Mouse (Mus musculus) bone marrow macrophage, adult 2 months (primary cell): Measurements from ENCODE around the gene Bcam.

ENCODE experiments used
- CTCF ChIP-seq: IDR thresholded peaks from 2 replicates; pipeline ENCODE4 v1.5.1; 2012; ENCODE audit warnings: low read depth, mild to moderate bottlenecking, low read length, moderate library complexity
- POLR2A ChIP-seq: IDR thresholded peaks from 2 replicates; pipeline ENCODE4 v1.6.1; 2012; ENCODE audit warnings: mild to moderate bottlenecking, low read depth, low read length, borderline replicate concordance

- TF ChIP-seq POLR2A: no peak
- TF ChIP-seq CTCF: peak; percentile 59
Measured at GRCm38 (mm10) chr7:19752652-19753051, 18.2 kb downstream of the Bcam start.
